Mouse (Mus musculus) CH12.LX (cell line): Measurements from ENCODE around the gene Mvb12b.

ENCODE experiments used
- CTCF ChIP-seq, 2 experiments: IDR thresholded peaks in 1 of 2; conservative IDR thresholded peaks in 1 of 2; 2 replicates each; pipeline ENCODE4 v1.5.1; 2011 to 2012; ENCODE audit warnings: low read depth in 2 of 2, low read length in 2 of 2, improper control_type of control experiment in 1 of 2, inconsistent platforms in 1 of 2, mild to moderate bottlenecking in 1 of 2, moderate library complexity in 1 of 2
- MAFK ChIP-seq: IDR thresholded peaks from 2 replicates; pipeline ENCODE4 v1.6.1; 2011; ENCODE audit warnings: low read length, improper control_type of control experiment; ENCODE audit not compliant: insufficient replicate concordance
- MAX ChIP-seq: IDR thresholded peaks from 2 replicates; pipeline ENCODE4 v1.6.1; 2011; ENCODE audit warnings: low read length, improper control_type of control experiment
- MXI1 ChIP-seq: IDR thresholded peaks from 2 replicates; pipeline ENCODE4 v1.6.1; 2011; ENCODE audit warnings: mild to moderate bottlenecking, low read depth, low read length, improper control_type of control experiment
- USF2 ChIP-seq: conservative IDR thresholded peaks from 2 replicates; pipeline ENCODE4 v1.6.1; 2011; ENCODE audit warnings: low read depth, low read length, improper control_type of control experiment
- ZKSCAN1 ChIP-seq: IDR thresholded peaks from 2 replicates; pipeline ENCODE4 v1.6.1; 2012; ENCODE audit warnings: low read depth, inconsistent platforms, low read length, improper control_type of control experiment, borderline replicate concordance

GRCm38 (mm10) chr2:33817080-33817479 is 70.7 kb downstream of the Mvb12b start:
- no peak for TF ChIP-seq MAX
- no peak for TF ChIP-seq MXI1
- no peak for TF ChIP-seq CTCF (conservative IDR thresholded peaks at IDR 0.05 in 1 of 2, IDR thresholded peaks at IDR 0.05 in 1 of 2; ENCODE audit: low read depth in 2 of 2, low read length in 2 of 2)
- no peak for TF ChIP-seq ZKSCAN1
- no peak for TF ChIP-seq MAFK
- TF ChIP-seq USF2, result no peak
